Mouse (Mus musculus) liver, adult 10 weeks (tissue): ENCODE results near the gene Tpd52l1. TPM values are rescaled to one million over a fixed set of nuclear protein-coding genes. Genes with fewer than 3 reads are reported as not detected.

Experiments
- polyA plus RNA-seq: library from polyadenylated mRNA; stranded (reverse); fragments of 350-450 nt; fragmentation: Illumina TruSeq; extraction: RNeasy Lipid Tissue Mini Kit (QIAGEN cat#74804); gene quantifications from one replicate; pipeline ENCODE4 v1.2.3, GENCODE M21; 2014; ENCODE audit warnings: low read depth, low replicate concordance

Tpd52l1 gene
- polyA plus RNA-seq, result 9.5 TPM

GRCm38 (mm10) chr10:31445291-31446124 is at the start of gene Tpd52l1:
TSS of gene Tpd52l1 (minus strand) at chr10:31445958.

GRCm38 (mm10) chr10:31312865-31313848 is 132.6 kb downstream of the Tpd52l1 start, which contains the start of gene Hddc2:
TSS of gene Hddc2 (plus strand) at chr10:31313383.

Other genes starting within 250 kb of the Tpd52l1 start
- 1.7 TPM for gene Hddc2, start 132.6 kb downstream of the Tpd52l1 start, polyA plus RNA-seq
- 10.3 TPM for gene Rnf217, start 163.2 kb upstream of the Tpd52l1 start, polyA plus RNA-seq